Comparison of ENCODE assay signal across 9 mouse cellular contexts in the genomic region with DNA sequence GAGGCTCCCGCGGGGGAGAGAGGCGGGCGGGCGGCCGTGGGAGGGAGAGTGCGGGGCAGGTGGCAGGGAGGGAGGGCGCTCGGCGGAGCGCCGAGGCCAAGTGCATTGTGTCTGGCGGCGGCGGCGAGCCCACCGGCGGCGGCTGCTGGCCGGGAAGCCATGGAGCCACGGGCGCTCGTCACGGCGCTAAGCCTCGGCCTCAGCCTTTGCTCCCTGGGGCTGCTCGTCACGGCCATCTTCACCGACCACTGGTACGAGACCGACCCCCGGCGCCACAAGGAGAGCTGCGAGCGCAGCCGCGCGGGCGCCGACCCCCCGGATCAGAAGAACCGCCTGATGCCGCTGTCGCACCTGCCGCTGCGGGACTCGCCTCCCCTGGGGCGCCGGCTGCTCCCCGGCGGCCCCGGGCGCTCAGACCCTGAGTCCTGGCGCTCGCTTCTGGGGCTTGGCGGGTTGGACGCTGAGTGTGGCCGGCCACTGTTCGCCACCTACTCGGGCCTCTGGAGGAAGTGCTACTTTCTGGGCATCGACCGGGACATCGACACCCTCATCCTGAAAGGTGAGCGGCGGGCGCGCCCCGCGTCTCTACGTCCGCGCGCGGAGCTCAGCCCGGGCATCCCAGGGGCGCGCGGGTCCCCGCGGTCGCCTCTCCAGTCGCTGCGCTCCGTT. TPM values are rescaled to one million over a fixed set of nuclear protein-coding genes. Genes with fewer than 3 reads are reported as not detected.
DNase-seq lines count a peak whose midpoint lies in the region; ATAC-seq and TF ChIP-seq lines count a peak whose summit lies in the region.
"Had no signal": no experiment of that assay in that cellular context is flagged by ENCODE, and none has a peak within 500 bp of the region (broad histone marks: within the 10 kb centered on the region; RNA-seq: fewer than 3 reads in every experiment).

Gene Tmem178, plus strand, starts transcription at position 103 of the 669 bp plus-strand sequence.

- H3K9ac ChIP-seq in heart, embryonic 14.5 days (ENCODE audit: low read length) = peak within 1 kb of the TSS; percentile 86

- DNase-seq in lung, adult 2 months = peak; percentile 39
- DNase-seq in lung, postnatal 25 days (ENCODE audit: low spot score) = no peak
- DNase-seq in cerebellum, adult 9-11 months = peak; percentile 79
- peak in 1 of 2 experiments; percentile 51 for DNase-seq in layer of hippocampus, postnatal 25 days (ENCODE audit: extremely low spot score in 1 of 2, low spot score in 1 of 2)

- peak within 1 kb of the TSS; percentile 99 for H3K4me2 ChIP-seq in heart, embryonic 14.5 days (ENCODE audit: low read length)

- peaks cover 18% of the 10 kb centered on the region for H3K27me3 ChIP-seq in heart, embryonic 14.5 days (ENCODE audit: control insufficient read depth, insufficient read depth, low read length)
- no peaks in the 10 kb centered on the region for H3K27me3 ChIP-seq in testis, adult 2 months (ENCODE audit: control insufficient read depth, insufficient read depth, low read length)

- H3K4me3 ChIP-seq in lung, adult 2 months (replicated peaks; ENCODE audit: extremely low read depth, low read depth, low read length) = peak within 1 kb of the TSS; percentile 62
- peak within 1 kb of the TSS; percentile 81 to 86 for H3K4me3 ChIP-seq in heart, embryonic 14.5 days (ENCODE audit: control insufficient read depth in 1 of 2, insufficient read depth in 1 of 2, low read depth in 1 of 2, low read length in 2 of 2)
- peak within 1 kb of the TSS; percentile 35 for H3K4me3 ChIP-seq in testis, adult 2 months (ENCODE audit: control insufficient read depth, low read depth, low read length)

- no peak within 1 kb of the TSS for H3K27ac ChIP-seq in heart, embryonic 14.5 days (replicated peaks in 1 of 2; ENCODE audit: control insufficient read depth in 1 of 2, insufficient read depth in 1 of 2, low read depth in 2 of 2, low read length in 2 of 2)
- H3K27ac ChIP-seq in testis, adult 2 months (ENCODE audit: control insufficient read depth, insufficient read depth, low read depth, low read length) = no peak within 1 kb of the TSS

- H3K4me1 ChIP-seq in lung, adult 2 months (ENCODE audit: control insufficient read depth, insufficient read depth, low read length) = no peaks in the 10 kb centered on the region
- peaks cover 0 to 2% of the 10 kb centered on the region in 2 experiments; a peak in 1 of 4 replicates for H3K4me1 ChIP-seq in heart, embryonic 14.5 days (ENCODE audit: control insufficient read depth in 2 of 2, insufficient read depth in 2 of 2, low read length in 2 of 2)
- peaks cover 3% of the 10 kb centered on the region for H3K4me1 ChIP-seq in testis, adult 2 months (ENCODE audit: control insufficient read depth, insufficient read depth, low read length)

- no peak for TF ChIP-seq CTCF in lung, adult 2 months (IDR thresholded peaks at IDR 0.05; ENCODE audit: insufficient read depth, low read length)
- no peak for TF ChIP-seq CTCF in testis, adult 2 months (IDR thresholded peaks at IDR 0.05; ENCODE audit: control insufficient read depth, insufficient read depth, insufficient replicate concordance, low read depth, low read length)

- ATAC-seq in heart, embryonic 14.5 days (ENCODE audit: insufficient number of reproducible peaks, insufficient read depth, low FRiP score, low read depth) = no peak
- peak; percentile 38; the same call in 1 of the 2 replicates for ATAC-seq in megakaryocyte, adult 5-6 weeks (ENCODE audit: poor library complexity, severe bottlenecking)
- ATAC-seq in monocyte, adult 5-6 weeks (replicated peaks; ENCODE audit: insufficient number of reproducible peaks, low FRiP score, low TSS enrichment, poor library complexity, severe bottlenecking) = no peak

- 2% methylated on average over 82 of the region's 84 CpGs for WGBS in lung, adult 2 months
- under 1% methylated on average over 58 of the region's 84 CpGs for WGBS in heart, embryonic 14.5 days

- no peak for TF ChIP-seq POLR2A in lung, adult 2 months (IDR thresholded peaks at IDR 0.05; ENCODE audit: borderline replicate concordance, extremely low read depth, low read depth, low read length)
- TF ChIP-seq POLR2A in testis, adult 2 months (IDR thresholded peaks at IDR 0.05; ENCODE audit: control insufficient read depth, low read depth, low read length) = no peak

- H3K36me3 ChIP-seq in heart, embryonic 14.5 days (ENCODE audit: control insufficient read depth, insufficient read depth, low read length) = no peaks in the 10 kb centered on the region
- H3K36me3 ChIP-seq in testis, adult 2 months (ENCODE audit: control insufficient read depth, insufficient read depth, low read length) = no peaks in the 10 kb centered on the region

- no peaks in the 10 kb centered on the region for H3K9me3 ChIP-seq in heart, embryonic 14.5 days (ENCODE audit: control insufficient read depth, low read length)

RNA-seq across cellular contexts. Expression of gene Tmem178, which starts in this region (rescaled TPM):
- polyA plus RNA-seq in lung, adult 2 months (2012; rRNA removed) = 18.5 and 20.7 TPM in 2 replicates
- 6.1 and 7.0 TPM in 2 replicates for polyA plus RNA-seq in heart, embryonic 14.5 days (2014; fragmentation: Nextera tagmentation; extraction: Ambion mirVana)
- total RNA-seq in layer of hippocampus, postnatal 25 days (2021) = 100 to 1,000 TPM; 102 to 109 TPM
- total RNA-seq in megakaryocyte, adult 5-6 weeks (2015) = 2.4 and 2.7 TPM in 2 replicates
- 0.62 and 1.4 TPM in 2 replicates for total RNA-seq in megakaryocyte, adult 5-6 weeks (2017)
- polyA plus RNA-seq in testis, adult 2 months (2012; rRNA removed) = 0.24 and 0.30 TPM in 2 replicates
- not detected in 3 replicates for total RNA-seq in monocyte, adult 5-6 weeks (2017)
- total RNA-seq: neutrophil, adult 5-6 weeks had no signal

Comparison
In these comparisons a context has a peak if more than half of its experiments do, and no peak if none do; other contexts are left out.
1. RNA of gene Tmem178 (total RNA-seq): 102 to 109 TPM in layer of hippocampus, postnatal 25 days; 0.62 to 2.7 TPM in megakaryocyte, adult 5-6 weeks and not detected in monocyte, adult 5-6 weeks; every median in the first group is over 10 times any median in the second.
2. Peak in every context shown above with its lines, with median percentiles within 50 percentile points of each other: H3K4me3 ChIP-seq.